Mouse (Mus musculus) right cerebral cortex, postnatal 36 days (tissue): ENCODE results near the gene Vsnl1.

ENCODE experiments used
- DNase-seq, 2 experiments: peaks; one replicate each; pipeline ENCODE4 v3.0.0; 2022; ENCODE audit warnings: low spot score in 2 of 2, mixed read lengths in 1 of 2

The Vsnl1 gene

GRCm38 (mm10) chr12:11277207-11277606 is 159.2 kb downstream of the Vsnl1 start:
- no peak for DNase-seq

- no peak for DNase-seq
Observed at GRCm38 (mm10) chr12:11276632-11277031, 159.8 kb downstream of the Vsnl1 start.
